Mouse (Mus musculus) cerebellum, adult 9-11 months (tissue): ENCODE measurements around the gene Sorcs3.

Source experiments
- DNase-seq: peaks from one replicate; pipeline ENCODE4 v3.0.0; 2022

Sorcs3 gene

GRCm38 (mm10) chr19:48285602-48286225 lies 79.9 kb downstream of the Sorcs3 start:
- no peak for DNase-seq

DNA sequence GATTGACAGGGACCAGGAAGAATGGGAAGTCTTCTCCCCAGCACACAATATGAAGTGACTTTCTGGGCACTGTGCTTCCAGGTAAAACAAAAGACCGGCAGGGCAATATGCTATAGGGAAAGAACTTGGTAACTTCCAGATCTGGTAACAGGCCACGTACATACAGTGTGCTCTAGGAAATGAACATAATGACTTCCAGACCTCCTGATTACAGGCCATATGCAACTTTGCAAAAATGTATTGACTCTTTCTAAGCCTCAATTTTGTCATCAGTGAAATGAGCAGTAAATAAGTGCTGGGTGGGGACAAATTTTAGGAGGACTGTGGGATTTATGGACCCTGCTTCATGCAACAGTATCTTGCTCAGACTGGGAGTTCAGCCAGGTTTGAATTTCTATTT lies 88.4 kb downstream of the Sorcs3 start:
- DNase-seq = no peak

GRCm38 (mm10) chr19:48298384-48298783 lies 92.6 kb downstream of the Sorcs3 start:
- no peak for DNase-seq

- no peak for DNase-seq
Measured at GRCm38 (mm10) chr19:48300440-48301231, 94.8 kb downstream of the Sorcs3 start.

DNA sequence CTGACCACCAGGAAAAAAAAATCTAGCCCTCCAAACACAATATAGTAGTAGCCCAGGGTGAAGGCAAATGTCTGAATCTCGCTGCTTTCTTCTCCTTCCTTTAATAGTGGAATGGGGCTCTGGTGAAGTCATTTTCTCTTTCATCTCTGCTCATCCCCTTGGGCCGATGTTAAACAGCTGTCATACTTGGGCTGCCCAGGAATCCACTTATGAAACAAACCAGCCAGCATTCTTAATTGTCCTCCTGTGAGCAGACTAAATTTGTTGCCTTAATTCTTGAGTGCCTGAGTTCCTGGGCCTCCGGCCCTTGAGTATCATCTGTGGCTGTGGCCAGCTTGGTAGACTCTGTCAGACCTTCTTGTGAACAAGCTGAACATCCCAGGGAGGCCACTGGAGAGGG lies 95.5 kb downstream of the Sorcs3 start:
- no peak for DNase-seq

- no peak for DNase-seq
Measured at GRCm38 (mm10) chr19:48308341-48308740, 102.5 kb downstream of the Sorcs3 start.

- no peak for DNase-seq
Measured at GRCm38 (mm10) chr19:48309531-48310337, 103.9 kb downstream of the Sorcs3 start.

DNA sequence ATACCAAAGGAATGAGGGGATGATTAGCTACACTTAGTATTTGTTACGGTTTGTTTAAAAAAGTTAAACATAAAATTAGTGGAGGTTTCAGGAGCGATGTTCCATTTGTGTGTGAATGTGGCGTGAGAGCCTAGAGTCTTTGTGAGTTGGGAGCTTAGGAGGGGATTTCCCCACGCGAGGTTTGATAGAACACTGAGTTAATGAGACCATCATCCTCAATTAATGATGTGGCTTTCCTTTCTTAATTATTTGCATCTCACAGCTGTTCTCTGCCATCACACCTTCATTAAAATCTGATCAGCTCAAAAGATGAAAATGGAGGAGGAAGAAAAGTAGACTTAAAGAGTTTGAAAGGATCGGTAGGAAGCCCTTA lies 104.5 kb downstream of the Sorcs3 start:
- DNase-seq = no peak

DNA sequence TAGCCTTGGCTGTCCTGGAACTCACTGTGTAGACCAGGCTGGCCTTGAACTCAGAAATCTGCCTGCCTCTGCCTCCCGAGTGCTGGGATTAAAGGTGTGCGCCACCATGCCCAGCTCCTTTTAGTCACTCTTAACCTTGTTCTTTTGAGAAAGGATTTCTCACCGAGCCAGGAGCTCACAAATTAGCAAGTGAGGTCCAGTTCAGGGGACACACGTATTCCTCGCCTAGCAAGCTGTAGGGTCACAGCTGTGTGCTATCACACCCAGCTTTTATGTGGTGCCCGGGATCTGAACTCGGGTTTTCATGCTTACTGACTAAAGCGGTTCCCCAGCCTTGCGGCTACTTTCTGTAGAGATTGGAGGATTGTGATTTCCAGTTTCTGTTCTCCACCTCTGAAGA lies 108.0 kb downstream of the Sorcs3 start:
- DNase-seq = no peak

- DNase-seq = no peak
Measured at GRCm38 (mm10) chr19:48327115-48327514, 121.3 kb downstream of the Sorcs3 start.

DNA sequence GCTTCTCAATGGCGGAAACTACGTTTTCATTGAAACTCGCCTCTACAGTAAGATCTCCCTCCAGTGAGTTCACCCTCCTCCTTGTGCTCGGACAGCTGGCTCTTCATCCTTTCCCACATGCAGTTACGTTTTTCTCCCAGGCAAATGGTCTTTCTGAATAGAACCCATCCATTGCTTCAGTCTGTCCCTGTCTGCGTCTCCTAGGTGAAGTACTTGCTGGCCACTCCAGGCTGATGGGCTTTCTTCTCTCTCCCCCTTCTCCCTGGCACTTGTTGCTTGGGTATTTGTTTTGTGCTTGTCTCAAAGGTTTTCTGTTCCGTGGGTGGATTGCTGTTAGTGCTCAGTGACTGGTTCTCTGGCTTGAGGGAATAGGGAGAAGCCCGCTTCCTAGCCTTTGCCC lies 122.3 kb downstream of the Sorcs3 start:
- no peak for DNase-seq

DNA sequence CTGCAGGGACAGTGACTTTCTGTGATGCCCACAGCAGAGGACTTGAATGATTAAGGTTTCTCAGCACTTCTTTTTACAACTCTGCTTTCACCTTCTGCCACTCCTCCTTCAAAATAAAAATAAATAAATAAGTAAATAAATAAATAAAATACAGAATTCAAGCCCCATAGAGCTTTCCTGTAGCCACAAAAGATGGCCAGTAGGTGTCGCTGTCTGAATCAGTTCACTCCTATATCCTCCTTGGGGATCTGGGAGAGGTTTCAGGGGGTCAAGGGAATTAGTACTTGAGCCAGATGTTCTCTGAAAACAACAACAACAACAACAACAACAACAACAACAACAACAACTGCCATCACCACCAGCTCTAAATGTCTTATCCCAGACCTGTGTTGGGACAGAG lies 125.8 kb downstream of the Sorcs3 start:
- no peak for DNase-seq

- DNase-seq = no peak
Measured at GRCm38 (mm10) chr19:48333085-48333484, 127.3 kb downstream of the Sorcs3 start.

- no peak for DNase-seq
Measured at GRCm38 (mm10) chr19:48337461-48337860, 131.6 kb downstream of the Sorcs3 start.

DNA sequence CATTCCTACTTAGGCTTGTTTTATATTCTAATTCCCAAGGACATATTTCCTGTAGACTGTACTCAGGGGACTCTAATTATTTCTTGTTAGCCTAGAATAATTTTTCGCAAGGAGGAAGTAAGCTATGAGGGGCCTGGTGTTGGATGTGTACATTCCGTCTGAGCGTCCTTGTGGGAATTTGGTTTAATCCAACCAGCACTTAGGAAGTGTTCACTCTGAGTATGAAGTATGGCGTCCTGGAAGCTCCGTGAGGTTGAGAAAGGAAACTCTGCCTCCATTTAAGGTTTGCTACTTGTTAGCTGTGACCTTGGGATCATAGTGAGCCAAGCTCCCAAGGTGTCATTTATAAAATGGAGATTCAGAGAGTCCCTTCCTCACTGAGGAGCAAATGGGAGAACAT lies 132.3 kb downstream of the Sorcs3 start:
- no peak for DNase-seq

GRCm38 (mm10) chr19:48342770-48343169 lies 136.9 kb downstream of the Sorcs3 start:
- DNase-seq = no peak

DNA sequence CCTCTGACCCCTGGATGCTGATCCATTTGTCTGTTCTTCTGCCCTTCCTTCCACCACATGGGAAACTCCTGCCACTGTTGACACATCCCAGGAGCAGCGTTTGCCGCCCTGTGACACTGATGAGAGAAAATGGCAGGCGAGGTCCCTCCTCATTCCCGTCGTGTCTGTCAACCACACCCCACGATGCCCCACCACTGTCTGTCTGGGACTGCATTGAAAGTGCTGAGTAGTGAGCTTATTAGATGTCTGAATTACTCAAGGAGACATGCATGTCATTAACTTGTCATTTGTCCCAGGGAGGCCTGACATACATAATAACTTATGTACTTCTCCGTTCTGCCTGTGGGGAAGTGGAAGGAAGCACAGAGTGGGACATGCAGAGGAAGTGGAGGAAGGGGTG lies 137.6 kb downstream of the Sorcs3 start:
- DNase-seq = no peak

DNA sequence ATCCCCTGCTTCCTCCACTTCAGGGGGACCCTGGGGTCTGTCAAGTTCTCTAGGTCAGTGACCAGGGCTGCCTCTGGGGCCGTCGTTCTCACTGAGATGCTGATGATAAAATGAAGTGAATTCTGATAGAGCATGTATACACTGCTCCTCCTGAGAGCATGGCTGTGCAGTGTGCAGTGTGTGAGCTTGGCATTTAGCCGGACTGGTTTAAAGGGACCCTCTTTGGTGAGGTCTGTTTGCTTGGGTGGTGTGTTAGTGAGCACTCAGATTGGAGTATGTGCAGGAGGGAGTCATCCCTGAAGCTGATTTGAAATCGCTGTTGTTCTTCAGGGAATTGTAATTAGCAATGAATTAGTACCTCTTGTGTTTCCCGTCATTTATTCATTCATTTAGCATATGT lies 141.3 kb downstream of the Sorcs3 start:
- DNase-seq = no peak

DNA sequence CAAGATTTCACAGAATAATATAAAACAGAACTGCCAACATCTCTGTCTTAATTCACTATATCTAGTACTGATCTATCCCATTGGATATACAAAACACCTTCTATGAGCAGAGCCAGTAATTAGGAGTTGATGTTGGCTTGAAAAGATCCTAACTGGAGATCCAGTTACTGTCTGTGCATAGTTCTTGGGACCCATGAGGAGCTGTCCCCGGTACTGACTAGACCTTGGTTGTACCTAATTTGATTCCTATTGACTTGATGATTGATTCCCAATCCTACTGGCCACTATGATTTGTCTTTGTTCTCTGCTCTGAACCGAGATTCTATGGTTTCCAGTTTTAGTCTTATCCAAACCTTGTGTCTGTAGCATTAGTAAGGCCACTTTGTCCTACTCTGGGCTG lies 151.0 kb downstream of the Sorcs3 start:
- no peak for DNase-seq

DNA sequence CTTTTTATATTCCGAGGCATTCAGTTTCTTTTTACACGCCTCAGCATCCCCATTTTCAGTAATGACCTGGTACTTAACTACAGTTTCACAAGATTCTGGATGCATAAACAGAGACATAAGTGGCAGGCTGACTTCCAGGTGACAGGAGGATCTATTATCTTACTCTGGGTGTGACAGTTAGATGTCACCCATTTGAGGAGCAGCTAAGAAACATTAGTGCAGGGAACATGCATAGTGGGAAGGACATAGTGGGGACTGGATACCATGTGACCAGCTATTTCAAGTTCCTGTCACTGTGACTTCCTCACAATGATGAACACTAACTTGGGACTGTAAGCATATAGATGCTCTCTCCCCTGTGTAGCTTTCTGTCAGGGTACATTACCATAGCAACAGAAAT lies 156.3 kb downstream of the Sorcs3 start:
- no peak for DNase-seq

GRCm38 (mm10) chr19:48368056-48368455 lies 162.2 kb downstream of the Sorcs3 start:
- no peak for DNase-seq

- no peak for DNase-seq
Measured at GRCm38 (mm10) chr19:48371787-48372186, 166.0 kb downstream of the Sorcs3 start.

DNA sequence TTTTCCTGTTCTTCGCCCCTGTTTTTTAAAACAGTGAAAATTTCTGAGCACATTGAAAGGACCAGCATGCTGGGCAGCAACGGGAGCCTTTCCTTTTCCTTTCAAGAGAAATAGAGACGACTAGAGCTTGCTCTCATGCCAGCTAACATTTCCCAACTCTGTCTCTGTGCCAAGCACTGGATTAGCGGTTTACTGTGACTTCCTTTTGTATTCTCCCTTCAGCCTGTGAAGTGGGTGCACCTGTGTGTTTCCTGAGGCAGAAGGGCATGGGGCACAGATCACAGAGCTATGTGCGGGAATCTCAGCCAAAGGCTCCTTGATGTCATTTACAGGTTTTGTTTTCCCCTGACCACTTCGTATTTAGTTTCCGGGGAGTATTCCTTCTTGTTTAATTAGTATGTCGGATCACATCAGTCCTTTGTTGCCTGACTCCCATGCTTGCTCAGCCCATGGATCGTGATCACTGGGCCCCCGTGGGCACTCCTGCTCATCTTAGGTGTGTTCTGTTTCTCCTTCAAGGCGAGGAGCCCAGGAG lies 172.2 kb downstream of the Sorcs3 start:
- no peak for DNase-seq

DNA sequence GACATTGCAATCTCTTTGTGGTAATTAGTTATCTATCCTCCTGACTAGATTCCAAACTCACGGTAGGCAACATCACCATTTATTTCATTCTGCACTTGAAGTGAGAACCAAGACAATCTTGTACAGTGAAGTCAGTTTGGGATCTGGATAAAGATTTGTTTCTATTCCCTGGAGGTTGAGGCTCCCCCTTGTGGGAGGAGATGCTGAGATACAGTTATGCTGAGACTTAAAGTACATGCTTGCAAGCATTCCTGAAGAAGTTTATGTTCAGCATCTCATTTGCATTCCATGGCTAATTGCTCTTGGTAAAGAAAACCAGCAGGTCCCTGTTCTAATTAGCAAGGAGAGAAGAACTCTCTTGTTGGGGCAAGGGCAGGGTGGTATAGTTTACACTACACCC lies 185.7 kb downstream of the Sorcs3 start:
- DNase-seq = no peak
